Mouse (Mus musculus) liver, embryonic 14.5 days (tissue): Measurements from ENCODE around the gene Igf2bp3. TPM values are rescaled to one million over a fixed set of nuclear protein-coding genes. Genes with fewer than 3 reads are reported as not detected.
A peak's percentile ranks its signal among the peaks of the same experiment; 100 is the strongest.

ENCODE experiments used
- ATAC-seq: fragments of 200-750 bp; cut with Nextera tagmentation; 2 replicates; pipeline ENCODE4 v1.8.0; 2017; ENCODE audit warnings: moderate number of reproducible peaks, mild to moderate bottlenecking, moderate library complexity; ENCODE audit not compliant: insufficient read depth
- DNase-seq, 3 experiments: peaks; one replicate each; pipeline ENCODE4 v3.0.0-alpha.2; 2012 to 2013; ENCODE audit warnings: low read depth in 3 of 3, low spot score in 3 of 3
- H3K27ac ChIP-seq: fragments of 300-500 bp; sonication (generic); 2 replicates; pipeline ENCODE4 v1.5.1; 2014; ENCODE audit warnings: moderate library complexity, mild to moderate bottlenecking, control low read depth, inconsistent platforms
- H3K27me3 ChIP-seq: fragments of 300-500 bp; sonication (generic); 2 replicates; pipeline ENCODE4 v1.6.1; 2014; ENCODE audit warnings: mild to moderate bottlenecking, low read length, moderate library complexity; ENCODE audit not compliant: control insufficient read depth, insufficient read depth
- H3K36me3 ChIP-seq: fragments of 300-500 bp; sonication (generic); replicated peaks from 2 replicates; pipeline ENCODE4 v1.6.1; 2014; ENCODE audit warnings: low read depth; ENCODE audit not compliant: control insufficient read depth, insufficient read depth
- H3K4me1 ChIP-seq, 2 experiments: fragments of 200-500 bp in 1 of 2; fragments of 300-500 bp in 1 of 2; sonication (generic) in 1 of 2; replicated peaks; 2 replicates each; pipeline ENCODE4 v1.6.1; 2012 to 2014; ENCODE audit warnings: antibody characterized with exemption in 1 of 2, inconsistent platforms in 1 of 2, low read length in 1 of 2; ENCODE audit not compliant: control insufficient read depth in 2 of 2, insufficient read depth in 2 of 2
- H3K4me2 ChIP-seq: fragments of 300-500 bp; sonication (generic); 2 replicates; pipeline ENCODE4 v1.6.1; 2014; ENCODE audit warnings: low read depth, mild to moderate bottlenecking, control low read depth, moderate library complexity
- H3K4me3 ChIP-seq, 2 experiments: fragments of 200-500 bp in 1 of 2; fragments of 300-500 bp in 1 of 2; sonication (generic) in 1 of 2; 2 replicates each; pipeline ENCODE4 v1.5.1; 2012 to 2014; ENCODE audit warnings: low read depth in 2 of 2, low read length in 2 of 2, mild to moderate bottlenecking in 2 of 2, control low read depth in 1 of 2, inconsistent platforms in 1 of 2, moderate library complexity in 1 of 2; ENCODE audit not compliant: insufficient read depth in 1 of 2
- H3K9ac ChIP-seq: fragments of 300-500 bp; sonication (generic); replicated peaks from 2 replicates; pipeline ENCODE4 v1.6.1; 2014; ENCODE audit warnings: mild to moderate bottlenecking, control low read depth, moderate library complexity
- H3K9me3 ChIP-seq: fragments of 300-500 bp; sonication (generic); 2 replicates; pipeline ENCODE4 v1.6.1; 2016; ENCODE audit warnings: low read length, mixed read lengths; ENCODE audit not compliant: control insufficient read depth
- CTCF ChIP-seq: IDR thresholded peaks from 2 replicates; pipeline ENCODE4 v1.5.1; 2016; ENCODE audit warnings: antibody characterized with exemption, low read depth, control low read depth
- EP300 ChIP-seq: IDR thresholded peaks from 2 replicates; pipeline ENCODE4 v1.6.1; 2016; ENCODE audit warnings: antibody characterized with exemption, low read depth
- WGBS: fragments of 180-500 bp; shearing (Covaris S2); extraction: QIAGEN DNeasy Blood & Tissue Kit; methylation state at CpG from one replicate; pipeline ENCODE4 v1.1.7; 2014; ENCODE audit not compliant: insufficient replicate concordance; 5-methylcytosine and 5-hydroxymethylcytosine counted together
- polyA plus RNA-seq, 2 experiments: library from polyadenylated mRNA; depleted of rRNA in 1 of 2; stranded (reverse) in 1 of 2; unstranded in 1 of 2; fragments of >200 nt; fragmentation: Nextera tagmentation in 1 of 2; extraction: Ambion mirVana in 1 of 2; gene quantifications; 2 replicates each; pipeline versions ENCODE4 v1.2.1 to v1.2.3; 2012 to 2014

Gene Igf2bp3
- polyA plus RNA-seq, 2 experiments = 7.6 to 14.0 TPM

- no peak overlapping the region for H3K4me3 ChIP-seq
Measured at GRCm38 (mm10) chr6:49212141-49212540, 2.6 kb downstream of the Igf2bp3 start.

GRCm38 (mm10) chr6:49211596-49211995, 3.2 kb downstream of the Igf2bp3 start:
- H3K9ac ChIP-seq = no peak overlapping the region; the same call in 1 of the 2 replicates
- peaks cover 21 to 36% of the 10 kb centered on the region in 2 experiments for H3K4me1 ChIP-seq
- whole genome bisulfite sequencing = 30% methylated on average over 5 of the region's 5 CpGs

More at GRCm38 (mm10) chr6:49212141-49212540, 2.6 kb downstream of the Igf2bp3 start:
- peak overlapping the region; percentile 78 for H3K4me2 ChIP-seq
- WGBS = 23% methylated on average over 3 of the region's 4 CpGs
- ATAC-seq (no peak), DNase-seq (no peak)
- H3K27ac ChIP-seq = no peak overlapping the region
- no peak for TF ChIP-seq EP300
- TF ChIP-seq CTCF = no peak
- peaks cover 21 to 36% of the 10 kb centered on the region in 2 experiments for H3K4me1 ChIP-seq
- H3K27me3 ChIP-seq = no peaks in the 10 kb centered on the region
- no peak overlapping the region for H3K9ac ChIP-seq
- no peaks in the 10 kb centered on the region for H3K9me3 ChIP-seq
- peaks cover 3% of the 10 kb centered on the region; the same call in 1 of the 2 replicates for H3K36me3 ChIP-seq

GRCm38 (mm10) chr6:49209881-49210854, 4.6 kb downstream of the Igf2bp3 start:
- no peak overlapping the region for H3K9ac ChIP-seq
- peak overlapping the region; percentile 13 to 14; a peak in 2 of 4 replicates for H3K4me3 ChIP-seq
- no peaks in the 10 kb centered on the region for H3K27me3 ChIP-seq
- peaks cover 5% of the 10 kb centered on the region for H3K36me3 ChIP-seq
- H3K4me2 ChIP-seq = peak overlapping the region; percentile 46
- 25% methylated on average over 14 of the region's 14 CpGs for WGBS
- TF ChIP-seq CTCF (no peak), EP300 (no peak)
- no peak overlapping the region; the same call in 1 of the 2 replicates for H3K27ac ChIP-seq
- no peak for DNase-seq
- peaks cover 21 to 36% of the 10 kb centered on the region in 2 experiments for H3K4me1 ChIP-seq
- H3K9me3 ChIP-seq = no peaks in the 10 kb centered on the region
- ATAC-seq = peak; percentile 8; the same call in 1 of the 2 replicates

More at GRCm38 (mm10) chr6:49211596-49211995, 3.2 kb downstream of the Igf2bp3 start:
- DNase-seq (no peak), ATAC-seq (no peak)
- Histone ChIP-seq H3K9me3 (no peaks in the 10 kb centered on the region), H3K27ac (no peak overlapping the region), H3K36me3 (peaks cover 3% of the 10 kb centered on the region; the same call in 1 of the 2 replicates), H3K4me3 (no peak overlapping the region), H3K27me3 (no peaks in the 10 kb centered on the region), H3K4me2 (peak overlapping the region; percentile 46)
- TF ChIP-seq CTCF = no peak
- TF ChIP-seq EP300 = no peak

GRCm38 (mm10) chr6:49208935-49209334, 5.8 kb downstream of the Igf2bp3 start:
- peak overlapping the region in 1 of 2 experiments; percentile 27; a peak in 2 of 4 replicates for H3K4me3 ChIP-seq
- H3K4me1 ChIP-seq = peaks cover 21 to 36% of the 10 kb centered on the region in 2 experiments
- H3K9ac ChIP-seq = peak overlapping the region; percentile 9; the same call in 1 of the 2 replicates
- DNase-seq (no peak), ATAC-seq (peak; percentile 79)
- H3K4me2 ChIP-seq = peak overlapping the region; percentile 53
- H3K27me3 ChIP-seq = no peaks in the 10 kb centered on the region
- no peaks in the 10 kb centered on the region for H3K9me3 ChIP-seq
- no peak for TF ChIP-seq CTCF
- TF ChIP-seq EP300 = peak; percentile 61
- 57% methylated on average over 5 of the region's 5 CpGs for WGBS
- H3K36me3 ChIP-seq = peaks cover 8% of the 10 kb centered on the region
- no peak overlapping the region for H3K27ac ChIP-seq
